Mouse (Mus musculus) adrenal gland, adult 18-20 months (tissue): ENCODE measurements around the gene Mapk14. TPM values are rescaled to one million over a fixed set of nuclear protein-coding genes. Genes with fewer than 3 reads are reported as not detected.
"Not testable (repeated sequence)": the region's sequence is repeated elsewhere in the genome, so short reads cannot be mapped to it uniquely, and the experiment has no call there.

ENCODE experiments used
- DNase-seq, 2 experiments: peaks; one replicate each; pipeline ENCODE4 v3.0.0; 2021 to 2022; ENCODE audit warnings: low spot score in 2 of 2
- total RNA-seq, 2 experiments: library from RNA; stranded (reverse); gene quantifications; 1 replicate in 1 of 2; 2 replicates in 1 of 2; pipeline ENCODE4 v1.2.3; 2021

Mapk14 gene
- total RNA-seq, 2 experiments from 2014 or later, result 62.4 to 89.6 TPM

GRCm38 (mm10) chr17:28697290-28698195 is 6.4 kb downstream of the Mapk14 start:
- DNase-seq, result no peak

GRCm38 (mm10) chr17:28698245-28698644 is 7.1 kb downstream of the Mapk14 start:
- no peak for DNase-seq

- DNase-seq, result no peak
These were observed 7.5 kb downstream of the Mapk14 start for GRCm38 (mm10) chr17:28698672-28699071.

- no peak for DNase-seq
These were observed 8.7 kb downstream of the Mapk14 start for GRCm38 (mm10) chr17:28699789-28700188.

- no peak for DNase-seq
These were observed 10.0 kb downstream of the Mapk14 start for GRCm38 (mm10) chr17:28701171-28701570.

- no peak for DNase-seq
These were observed 10.6 kb downstream of the Mapk14 start for GRCm38 (mm10) chr17:28701737-28702136.

- no peak for DNase-seq
These were observed 11.5 kb downstream of the Mapk14 start for GRCm38 (mm10) chr17:28702646-28703045.

- DNase-seq, result no peak
These were observed 15.6 kb downstream of the Mapk14 start for GRCm38 (mm10) chr17:28706697-28707096.

GRCm38 (mm10) chr17:28707136-28707627 is 16.1 kb downstream of the Mapk14 start:
- DNase-seq, result no peak

GRCm38 (mm10) chr17:28707816-28708215 is 16.7 kb downstream of the Mapk14 start:
- no peak for DNase-seq

GRCm38 (mm10) chr17:28708989-28709388 is 17.9 kb downstream of the Mapk14 start:
- DNase-seq, result no peak

GRCm38 (mm10) chr17:28709552-28710290 is 18.6 kb downstream of the Mapk14 start:
- DNase-seq, result no peak

- DNase-seq, result no peak
These were observed 19.2 kb downstream of the Mapk14 start for GRCm38 (mm10) chr17:28710291-28710688.

GRCm38 (mm10) chr17:28711237-28711636 is 20.1 kb downstream of the Mapk14 start:
- DNase-seq, result no peak

GRCm38 (mm10) chr17:28712305-28712704 is 21.2 kb downstream of the Mapk14 start:
- no peak for DNase-seq

GRCm38 (mm10) chr17:28714006-28714405 is 22.9 kb downstream of the Mapk14 start:
- DNase-seq, result no peak

- no peak for DNase-seq
These were observed 24.9 kb downstream of the Mapk14 start for GRCm38 (mm10) chr17:28715832-28716548.

- DNase-seq, result no peak
These were observed 26.4 kb downstream of the Mapk14 start for GRCm38 (mm10) chr17:28717535-28717934.

GRCm38 (mm10) chr17:28725783-28726182 is 34.7 kb downstream of the Mapk14 start, which contains the start of gene AC170998.1:
TSS of gene AC170998.1 (plus strand) at chr17:28726083.
- no peak for DNase-seq

GRCm38 (mm10) chr17:28727511-28727910 is 36.4 kb downstream of the Mapk14 start:
- not testable (repeated sequence) for DNase-seq
